Mouse (Mus musculus) c-Kit-positive CD71-positive TER-119-negative erythroid progenitor cells, embryonic 14.5 days (primary cell): Measurements from ENCODE around the gene Ung.

ENCODE experiments used
- DNase-seq: peaks from one replicate; pipeline ENCODE4 v3.0.0-alpha.2; 2013; ENCODE audit warnings: low read depth

The Ung gene

DNA sequence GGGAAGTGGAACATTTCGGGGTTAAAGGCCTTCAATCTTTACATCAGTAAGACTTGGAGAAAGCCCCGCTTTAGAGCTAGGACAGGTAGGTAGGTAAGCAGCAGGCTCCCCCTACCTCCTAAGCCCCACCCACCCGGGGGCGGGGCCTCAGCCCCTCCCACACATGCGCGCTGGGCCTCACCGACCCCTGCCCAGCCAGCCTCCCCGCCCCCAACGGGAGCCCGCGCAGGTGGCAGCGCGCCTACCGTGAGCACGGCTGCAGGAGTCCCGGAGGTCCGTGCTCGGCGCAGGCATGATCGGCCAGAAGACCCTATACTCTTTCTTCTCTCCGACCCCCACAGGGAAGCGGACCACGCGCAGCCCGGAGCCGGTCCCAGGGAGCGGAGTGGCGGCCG, at the start of gene Ung:
Gene Ung, plus strand, starts transcription at position 176 of the 395 bp plus-strand sequence.
- no peak for DNase-seq

DNA sequence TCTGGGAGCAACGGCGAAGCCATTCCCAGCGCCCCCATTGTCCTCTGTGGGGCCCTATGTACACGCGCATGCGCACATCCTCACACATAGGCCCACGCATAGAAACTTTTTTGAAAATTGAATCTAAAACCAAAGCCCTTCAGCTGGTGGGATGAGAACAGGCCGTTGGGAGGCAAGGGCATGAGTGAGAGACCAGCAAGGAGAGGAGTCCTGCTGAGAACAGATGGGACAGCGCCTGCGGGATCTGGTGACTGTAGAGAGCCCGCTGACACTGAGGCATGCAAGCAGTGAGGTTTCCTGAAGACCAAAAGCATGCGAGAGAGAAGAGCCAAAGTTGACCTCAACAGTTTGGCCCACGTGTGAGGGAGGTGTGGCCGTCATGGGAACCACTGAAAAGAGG, 44.7 kb upstream of the Ung start:
- DNase-seq = no peak

DNA sequence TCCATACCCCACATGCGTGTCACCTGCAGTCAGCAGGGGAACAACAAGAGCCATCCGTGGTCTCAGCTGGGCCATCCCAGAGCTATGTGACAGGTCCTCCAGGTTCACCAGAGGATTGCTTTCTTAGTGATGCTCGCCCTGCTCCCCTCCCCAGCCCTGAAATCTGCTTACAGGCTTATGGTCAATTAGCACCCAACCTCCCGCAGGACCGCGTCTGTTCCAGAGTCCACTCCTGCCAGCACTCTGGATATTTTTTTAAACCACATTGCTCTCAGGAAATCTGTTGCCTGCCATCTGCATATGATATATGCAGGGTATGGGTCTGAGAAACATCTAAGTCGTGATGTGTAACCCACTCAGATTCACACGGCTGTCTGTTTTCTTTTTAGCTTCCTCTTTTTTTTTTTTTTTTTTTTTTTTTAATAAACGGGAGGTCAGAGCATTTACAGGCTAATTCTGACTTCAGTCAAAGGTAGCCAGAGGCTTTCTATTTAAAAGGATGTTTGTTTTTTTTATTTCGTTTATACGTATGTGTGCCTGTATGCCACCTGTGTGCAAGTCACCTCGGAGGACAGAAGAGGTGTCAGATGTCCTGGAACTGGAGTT, 42.2 kb upstream of the Ung start:
- no peak for DNase-seq

DNA sequence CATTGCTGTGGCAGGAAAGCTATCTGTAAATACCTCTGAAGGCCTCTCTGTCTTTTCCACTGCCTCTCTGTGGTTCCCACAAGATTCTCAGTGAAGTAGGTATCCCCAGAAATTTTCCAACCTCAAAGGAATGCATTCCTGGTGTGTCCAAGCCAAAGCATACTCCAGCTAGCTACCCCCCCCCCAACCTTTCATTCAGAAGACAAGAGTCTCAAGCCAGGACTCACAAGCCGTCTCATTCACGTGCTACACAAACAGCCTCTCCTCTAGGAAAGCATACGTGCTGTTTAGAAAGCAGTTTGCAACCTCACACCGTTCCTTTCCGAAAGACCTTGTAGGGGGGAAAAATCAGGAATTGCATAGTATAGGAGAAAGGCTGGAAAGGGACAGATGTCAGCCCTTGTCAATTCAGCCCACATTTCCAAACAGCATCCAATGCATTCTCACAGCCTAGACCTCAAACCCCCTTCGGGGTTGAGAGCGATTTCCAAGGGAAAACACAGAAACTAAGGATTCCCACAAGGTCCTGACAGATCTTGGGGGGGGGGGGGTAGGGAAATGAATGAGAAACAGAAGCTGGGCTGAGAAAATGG, 39.7 kb upstream of the Ung start:
- no peak for DNase-seq

DNA sequence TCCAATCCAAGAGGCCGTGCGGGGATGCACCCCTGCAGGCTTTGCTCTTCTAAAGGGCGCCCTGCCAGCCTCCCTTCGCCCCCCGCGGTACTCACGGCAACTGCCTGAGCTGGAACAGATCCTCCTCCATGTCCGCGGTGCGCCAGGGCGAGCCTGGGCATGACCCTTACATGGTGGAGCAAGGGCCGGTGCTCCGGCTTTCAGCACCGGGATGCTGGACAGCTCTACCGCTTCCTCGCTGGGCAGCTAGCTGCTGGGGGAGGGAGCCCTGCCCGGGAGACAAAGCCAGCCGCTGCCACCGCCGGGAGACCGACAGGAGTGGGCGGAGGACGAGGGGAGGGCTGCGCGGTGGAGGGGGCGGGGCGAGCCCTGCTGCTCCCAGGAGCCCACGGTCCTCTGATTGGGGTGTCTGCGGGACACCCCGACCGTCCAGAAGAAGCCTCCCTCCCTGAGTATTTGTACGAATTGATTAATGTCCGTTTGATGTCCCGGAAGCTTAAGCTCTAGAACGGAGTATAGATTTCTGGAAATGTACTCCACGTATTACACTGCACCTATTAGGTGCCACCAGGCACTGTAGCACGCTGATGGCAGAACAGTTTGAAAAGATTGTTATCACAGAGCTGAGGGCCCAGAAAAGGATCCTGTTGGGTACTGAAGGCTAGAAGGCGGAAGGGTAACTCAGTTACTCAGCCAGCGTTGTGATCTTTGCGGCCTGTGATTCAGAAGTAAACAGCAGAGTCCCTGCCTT, 39.0 kb upstream of the Ung start, which contains the start of gene Svop:
Gene Svop, minus strand, starts transcription at position 514 of the 751 bp plus-strand sequence.
- peak; percentile 47 for DNase-seq

DNA sequence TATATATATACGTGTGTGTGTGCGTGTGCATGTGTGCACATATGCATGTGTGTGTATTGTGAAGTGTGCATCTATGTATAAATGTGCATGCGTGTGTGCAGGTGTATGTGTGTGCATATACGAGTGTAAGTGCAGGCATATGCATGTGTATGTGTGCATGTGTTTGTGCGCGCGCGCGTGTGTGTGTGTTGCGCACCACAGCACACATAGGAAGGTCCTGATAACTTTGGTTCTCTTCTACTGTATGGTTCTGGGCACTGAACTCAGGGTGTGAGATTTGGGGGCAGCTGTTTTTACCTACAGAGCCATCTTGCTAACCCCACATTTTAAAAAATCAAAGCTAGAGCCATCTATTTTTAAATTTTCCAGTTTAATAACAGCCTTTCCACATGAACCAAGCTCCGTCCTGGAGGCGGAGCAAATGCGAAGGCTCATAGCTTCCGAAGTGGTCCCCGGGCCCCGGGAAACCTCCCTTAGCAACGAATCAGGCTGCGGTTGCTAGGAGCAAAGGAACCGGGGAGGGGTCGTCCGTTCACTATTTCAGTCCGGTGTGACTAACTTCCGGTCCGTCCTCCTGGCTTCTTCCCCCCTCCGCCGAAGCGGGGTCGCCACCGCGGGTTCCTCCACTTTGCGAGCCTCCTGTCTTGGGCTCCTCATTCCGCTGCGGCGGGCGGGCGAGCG, 30.3 kb upstream of the Ung start:
- DNase-seq = peak; percentile 65

DNA sequence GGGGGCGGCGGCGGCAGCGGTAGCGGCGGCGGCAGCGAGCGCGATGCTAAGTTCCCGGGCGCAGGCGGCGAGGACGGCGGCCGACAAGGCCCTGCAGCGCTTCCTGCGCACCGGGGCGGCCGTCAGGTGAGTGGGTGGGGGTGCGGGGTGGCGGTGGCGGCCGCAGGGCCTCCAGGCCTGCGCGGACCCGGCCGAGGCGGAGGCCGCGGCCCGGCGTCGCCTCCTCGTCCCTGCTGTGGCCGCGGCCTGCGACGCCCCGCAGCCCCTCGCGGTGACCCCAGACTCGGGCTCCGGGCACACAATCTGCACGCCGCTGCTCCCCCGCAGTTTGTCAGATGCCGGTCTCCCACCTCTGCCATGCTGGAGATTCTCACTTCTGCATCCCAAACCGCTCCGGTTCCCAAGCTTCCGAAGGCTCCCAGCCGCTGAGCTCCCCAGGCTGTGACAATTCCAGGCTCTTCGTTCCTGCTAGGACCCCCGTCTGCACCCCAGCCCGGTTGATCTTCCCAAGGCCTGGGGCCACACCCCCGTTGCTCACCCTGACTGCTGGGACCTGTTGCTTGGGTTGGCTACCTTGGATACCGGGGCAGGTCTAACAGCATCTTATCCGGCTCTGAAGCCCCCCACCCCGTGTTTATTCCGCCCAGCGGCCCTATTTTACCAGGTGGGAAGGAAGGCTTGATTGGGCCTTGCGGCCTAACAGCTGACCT, 29.6 kb upstream of the Ung start:
- no peak for DNase-seq

DNA sequence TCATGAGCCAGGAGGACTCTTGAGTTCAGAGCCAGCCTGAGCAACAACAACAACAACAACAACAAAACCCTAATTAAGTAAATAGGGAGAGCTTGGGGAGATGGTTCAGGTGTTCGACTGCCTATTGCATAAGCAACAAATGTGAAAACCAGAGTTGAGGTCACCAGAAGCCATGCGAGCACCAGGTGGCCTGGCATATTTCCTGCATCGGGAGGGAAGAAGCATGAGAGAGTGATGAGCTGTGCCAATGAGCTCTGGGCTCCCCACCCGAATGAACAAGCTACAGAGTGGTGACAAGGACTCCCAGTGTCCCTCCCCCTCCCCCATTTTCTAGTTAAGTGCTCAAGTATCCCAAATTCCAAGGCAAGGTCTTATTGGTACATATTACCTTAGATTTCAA, 28.3 kb upstream of the Ung start:
- DNase-seq = no peak

DNA sequence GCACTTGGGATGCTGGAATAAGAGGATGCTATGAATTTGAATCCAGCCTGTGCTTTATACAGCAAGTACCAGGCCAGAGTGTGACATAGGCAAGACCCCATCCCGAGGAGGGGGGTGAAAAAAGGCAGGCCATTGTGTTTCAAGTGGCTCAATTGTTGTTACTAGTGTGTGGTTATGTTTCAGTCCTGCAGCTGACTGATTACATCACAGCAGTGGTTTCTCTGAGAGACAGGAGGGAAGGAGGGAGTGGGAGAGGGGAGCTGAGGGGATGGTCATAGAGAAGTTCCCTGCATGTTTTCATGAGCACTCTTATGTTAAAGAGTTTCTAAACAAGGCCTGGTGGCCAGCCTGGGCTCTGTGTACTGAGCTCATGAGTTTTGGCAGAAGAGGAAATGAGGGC, 27.4 kb upstream of the Ung start:
- DNase-seq = no peak

DNA sequence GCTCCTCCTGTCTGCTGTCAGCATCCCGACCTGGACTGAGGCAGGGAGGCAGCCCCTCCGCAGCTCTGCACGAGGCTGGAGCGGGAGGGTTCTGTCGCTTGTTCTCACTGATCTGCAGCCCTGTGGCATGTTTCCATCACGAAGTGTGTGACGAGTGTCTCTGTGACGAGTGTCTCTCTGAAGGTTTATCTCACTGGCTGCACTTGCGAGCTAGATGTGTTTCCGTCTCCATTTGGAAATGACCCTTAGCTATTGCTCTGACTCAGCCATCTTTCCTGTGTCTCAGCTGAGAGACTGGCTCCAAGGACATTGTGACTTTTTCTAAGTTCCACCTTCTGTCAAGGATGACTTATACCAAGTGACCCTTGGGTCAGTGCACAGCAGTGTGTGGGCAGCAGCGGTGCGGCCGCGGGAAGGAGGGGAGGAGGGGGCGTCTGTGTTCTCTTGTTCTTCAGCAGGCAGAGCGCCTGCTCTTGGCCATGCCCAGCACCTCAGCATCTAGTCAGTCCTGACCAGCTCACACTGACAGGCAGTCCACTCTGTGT, 23.7 kb upstream of the Ung start:
- DNase-seq = no peak

DNA sequence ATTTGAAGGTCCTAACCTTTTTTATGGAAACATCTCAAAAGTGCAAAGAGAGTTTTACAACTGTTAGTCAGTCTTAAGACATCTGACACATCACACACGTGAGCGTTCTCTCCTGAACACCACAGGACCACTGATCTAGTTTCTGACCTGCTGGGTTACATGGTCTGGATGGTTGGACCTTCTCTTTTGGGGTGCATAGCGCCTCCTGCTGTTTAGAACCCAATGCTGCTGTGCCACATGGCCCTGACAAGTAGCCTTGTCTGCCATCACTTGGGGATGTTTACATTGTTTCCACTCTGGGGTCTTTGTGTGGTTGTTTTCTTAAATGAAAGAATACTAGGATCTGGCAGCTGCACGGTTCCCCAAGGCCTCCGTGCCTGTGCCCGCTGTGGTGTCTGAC, 16.9 kb upstream of the Ung start:
- DNase-seq = no peak

DNA sequence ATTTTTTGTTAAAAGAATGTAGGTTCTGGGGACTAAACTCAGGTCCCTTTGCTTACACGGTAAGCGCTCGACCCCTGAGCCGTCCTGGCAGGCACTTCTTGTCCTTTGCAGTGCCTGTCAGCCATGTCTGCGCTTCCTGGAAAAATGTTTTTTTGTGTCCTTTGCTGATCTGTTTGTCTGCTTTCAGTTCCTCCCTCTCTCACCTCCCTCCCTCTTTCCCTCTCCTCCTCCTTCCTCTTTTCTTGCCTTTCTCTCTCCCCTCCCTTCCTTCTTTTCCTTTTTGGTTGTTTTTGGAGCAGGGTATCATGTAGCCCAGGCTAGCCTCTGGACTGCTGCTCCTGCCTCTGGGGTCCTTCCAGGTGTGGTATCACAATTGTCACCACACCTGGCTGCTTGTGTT, 15.2 kb upstream of the Ung start:
- DNase-seq = no peak

DNA sequence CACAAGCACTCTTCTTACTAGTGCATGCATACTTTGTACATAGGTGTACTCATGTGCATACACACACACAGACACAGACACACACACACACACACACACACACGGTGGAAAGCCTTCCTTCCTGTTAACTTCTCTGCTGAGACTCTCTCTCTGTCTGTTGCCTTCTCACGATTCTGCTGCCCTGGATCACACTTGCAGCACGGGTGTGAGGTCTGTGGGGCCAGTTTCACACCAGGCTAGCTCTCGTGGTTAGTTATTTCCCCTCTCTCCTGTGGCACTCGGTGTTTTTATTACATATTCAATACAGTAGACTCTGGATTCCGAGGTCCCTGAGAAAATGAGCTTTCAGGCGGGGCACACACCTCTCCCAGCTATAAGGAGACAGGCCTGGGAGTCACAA, 13.6 kb upstream of the Ung start:
- DNase-seq = no peak

DNA sequence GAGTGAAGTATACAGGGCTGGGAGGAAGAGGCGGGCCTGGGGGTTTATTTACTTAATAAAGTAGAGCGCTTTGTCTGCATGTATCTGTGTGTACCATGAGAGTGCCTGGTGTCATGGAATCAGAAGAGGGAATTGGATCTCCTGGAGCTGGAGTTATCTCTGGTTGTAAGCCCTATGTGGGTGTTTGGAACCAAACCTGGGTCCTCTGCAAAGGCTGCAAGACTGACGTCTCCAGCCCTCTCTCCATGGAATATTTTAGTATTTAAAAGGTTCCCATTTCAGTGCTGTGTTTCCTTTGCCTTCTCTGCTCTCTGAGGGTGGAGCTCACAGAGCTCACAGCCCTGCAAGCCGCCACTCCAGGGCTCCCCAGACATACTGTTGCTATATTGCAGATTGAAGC, 10.4 kb upstream of the Ung start:
- no peak for DNase-seq

DNA sequence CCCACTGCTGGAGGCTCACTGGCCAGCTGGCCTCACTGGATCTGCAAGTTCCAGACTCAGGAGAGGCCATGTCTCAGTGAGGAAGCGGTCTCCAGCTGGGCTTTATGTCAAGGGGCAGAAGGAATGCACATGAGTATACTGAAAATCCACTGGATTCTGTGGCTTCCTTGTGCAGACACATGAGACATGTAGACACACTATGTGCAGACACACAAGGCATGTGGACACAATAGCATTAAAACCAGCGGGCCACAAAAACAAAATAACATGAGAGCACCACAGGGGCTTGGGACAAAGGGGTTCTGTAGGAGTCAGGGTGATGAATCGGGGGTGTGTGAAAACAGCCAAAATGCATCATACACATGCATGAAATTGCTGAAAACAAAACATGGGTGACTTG, 4.2 kb upstream of the Ung start:
- DNase-seq = no peak

DNA sequence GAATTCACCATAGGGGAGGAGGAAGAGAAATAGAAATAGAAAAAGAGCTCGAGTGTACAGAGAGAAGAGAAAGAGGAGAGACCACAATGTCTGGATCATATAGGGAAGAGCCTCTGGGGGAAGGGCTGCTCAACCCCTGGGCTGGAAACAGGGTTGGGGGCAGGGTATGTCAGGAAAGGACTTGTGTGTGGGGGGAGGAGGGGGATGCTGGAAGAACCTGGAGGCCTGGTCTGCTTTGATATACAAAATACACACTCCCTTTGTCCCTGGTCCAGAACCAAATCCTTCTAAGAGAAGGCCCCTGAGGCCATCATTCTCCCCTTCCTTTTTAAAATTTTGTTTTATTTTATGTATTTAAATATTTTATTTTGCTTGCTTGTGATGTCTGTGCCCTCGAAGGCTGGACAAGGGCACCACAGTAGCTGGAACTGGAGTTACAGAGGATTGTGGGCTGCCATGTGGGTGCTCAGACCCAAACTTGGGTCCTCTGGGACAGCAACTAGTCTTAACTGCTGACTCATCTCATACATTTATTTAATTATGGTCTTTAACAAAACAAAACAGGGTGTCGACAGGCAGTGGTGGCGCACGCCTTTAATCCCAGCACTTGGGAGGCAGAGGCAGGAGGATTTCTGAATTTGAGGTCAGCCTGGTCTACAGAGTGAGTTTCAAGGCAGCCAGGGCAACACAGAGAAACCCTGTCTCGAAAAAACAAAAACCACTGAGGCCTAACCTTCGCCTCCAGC, 3.5 kb upstream of the Ung start:
- DNase-seq = no peak

DNA sequence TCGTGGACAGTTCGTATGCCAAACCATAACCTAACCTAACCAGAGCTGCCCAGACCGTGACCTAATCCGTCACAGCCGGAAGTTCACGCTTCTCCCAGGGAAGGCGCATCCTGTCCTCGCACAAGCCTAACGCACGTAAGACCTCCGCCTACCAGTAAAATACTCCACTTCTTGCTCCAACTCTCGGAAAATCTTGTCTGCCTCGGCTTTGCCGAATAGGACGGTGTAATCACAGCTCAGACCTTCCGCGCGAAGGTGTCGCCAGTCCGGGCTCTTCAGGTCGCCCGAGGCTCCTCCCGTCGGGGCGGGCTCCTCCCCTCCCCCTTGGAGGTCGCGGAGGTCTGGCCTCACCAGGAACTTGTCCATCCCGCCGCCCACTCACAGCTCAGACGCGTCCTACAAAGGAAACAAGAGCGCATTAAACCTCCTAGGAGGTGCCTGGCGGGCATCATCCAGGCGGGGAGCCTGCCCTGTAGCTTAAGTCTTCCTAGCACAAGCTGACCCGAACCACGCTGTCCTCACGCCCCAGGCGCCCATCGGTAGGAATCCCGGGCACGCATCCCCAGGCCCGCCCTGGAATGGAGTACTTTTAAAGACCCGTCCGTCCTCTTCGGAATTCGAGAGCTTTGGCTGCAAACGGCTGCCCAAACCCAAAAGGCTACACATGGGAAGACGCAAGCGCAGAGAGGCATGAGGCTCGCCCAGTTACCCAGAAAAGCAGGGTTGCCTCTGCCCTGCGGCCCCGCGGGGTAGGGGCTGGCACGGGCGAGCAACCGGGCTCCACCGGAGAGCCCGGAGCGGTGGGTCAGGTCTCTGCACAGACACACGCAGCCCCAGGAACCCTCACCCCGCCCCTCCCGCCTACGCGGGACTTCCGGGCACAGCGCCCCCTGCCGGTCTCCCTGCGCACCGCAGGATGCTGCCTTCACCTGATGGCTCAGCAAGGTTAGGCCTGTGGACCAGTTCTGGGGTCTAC, 2.5 kb upstream of the Ung start, which contains the start of gene Alkbh2:
Gene Alkbh2, minus strand, starts transcription at position 845 of the 976 bp plus-strand sequence.
- DNase-seq = peak; percentile 64

DNA sequence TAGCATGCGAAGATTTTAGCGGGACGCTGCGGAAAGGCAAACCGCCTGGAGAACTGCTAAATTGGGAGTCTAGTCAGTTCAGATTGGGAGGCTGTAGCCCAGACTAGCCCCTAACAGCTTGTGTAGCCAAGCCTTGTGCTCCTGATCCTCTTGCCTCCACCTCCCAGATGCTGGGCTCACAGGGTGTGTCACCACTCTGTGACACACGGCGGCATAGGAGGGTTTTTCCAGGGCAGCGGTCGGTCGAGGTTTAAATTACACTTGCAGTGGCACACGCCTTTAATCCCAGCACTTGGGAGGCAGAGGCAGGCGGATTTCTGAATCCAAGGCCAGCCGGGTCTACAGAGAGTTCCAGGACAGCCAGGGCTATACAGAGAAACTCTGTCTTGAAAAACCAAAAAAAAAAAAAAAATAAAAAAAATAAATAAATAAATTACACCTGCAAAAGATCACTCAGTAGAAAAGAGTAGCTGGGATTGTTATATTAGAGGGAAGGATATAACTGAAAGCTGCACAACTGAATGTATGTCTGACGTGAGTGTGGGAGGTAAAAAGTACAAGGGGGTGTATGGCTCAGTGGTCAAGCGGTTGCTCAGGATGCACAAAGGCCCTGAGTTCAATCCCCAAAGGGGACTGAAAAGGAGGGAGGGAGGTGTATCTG, 506 bp upstream of the Ung start:
- no peak for DNase-seq
